Mouse (Mus musculus) testis, adult 2 months (tissue): ENCODE data around the gene Ppm1a. TPM values are rescaled to one million over a fixed set of nuclear protein-coding genes. Genes with fewer than 3 reads are reported as not detected.

Source experiments
- H3K27ac ChIP-seq: fragments of 200-500 bp; 2 replicates; pipeline ENCODE4 v1.5.1; 2012; ENCODE audit warnings: low read depth, low read length; ENCODE audit not compliant: control insufficient read depth, insufficient read depth
- H3K27me3 ChIP-seq: fragments of 200-500 bp; 2 replicates; pipeline ENCODE4 v1.6.1; 2012; ENCODE audit warnings: mild to moderate bottlenecking, low read length, moderate library complexity; ENCODE audit not compliant: control insufficient read depth, insufficient read depth
- H3K36me3 ChIP-seq: fragments of 200-500 bp; 2 replicates; pipeline ENCODE4 v1.6.1; 2012; ENCODE audit warnings: mild to moderate bottlenecking, low read length; ENCODE audit not compliant: control insufficient read depth, insufficient read depth
- H3K4me1 ChIP-seq: fragments of 200-500 bp; 2 replicates; pipeline ENCODE4 v1.6.1; 2012; ENCODE audit warnings: low read length; ENCODE audit not compliant: control insufficient read depth, insufficient read depth
- H3K4me3 ChIP-seq: fragments of 200-500 bp; 2 replicates; pipeline ENCODE4 v1.5.1; 2012; ENCODE audit warnings: low read depth, mild to moderate bottlenecking, low read length, moderate library complexity, mixed read lengths; ENCODE audit not compliant: control insufficient read depth
- CTCF ChIP-seq: fragments of 200-500 bp; IDR thresholded peaks from 2 replicates; pipeline ENCODE4 v1.5.1; 2012; ENCODE audit warnings: low read depth, mild to moderate bottlenecking, inconsistent platforms, low read length, moderate library complexity; ENCODE audit not compliant: control insufficient read depth, insufficient read depth, insufficient replicate concordance
- POLR2A ChIP-seq: fragments of 200-500 bp; IDR thresholded peaks from 2 replicates; pipeline ENCODE4 v1.6.1; 2012; ENCODE audit warnings: low read depth, mild to moderate bottlenecking, inconsistent platforms, low read length, moderate library complexity; ENCODE audit not compliant: control insufficient read depth
- polyA plus RNA-seq: library from polyadenylated mRNA; depleted of rRNA; stranded (reverse); fragments of >200 nt; gene quantifications from 2 replicates; pipeline ENCODE4 v1.2.3, GENCODE M21; 2012

Gene Ppm1a
- polyA plus RNA-seq, 1 experiment, result 252 TPM

GRCm38 (mm10) chr12:72790538-72790937 is 33.3 kb downstream of the Ppm1a start:
- Histone ChIP-seq H3K4me3 (no peak overlapping the region), H3K36me3 (peaks cover 2% of the 10 kb centered on the region), H3K27me3 (no peaks in the 10 kb centered on the region), H3K4me1 (no peaks in the 10 kb centered on the region), H3K27ac (no peak overlapping the region)
- TF ChIP-seq POLR2A, result no peak
- TF ChIP-seq CTCF, result no peak; the same call in 1 of the 2 replicates

- peaks cover 2% of the 10 kb centered on the region for H3K36me3 ChIP-seq
- no peaks in the 10 kb centered on the region for H3K4me1 ChIP-seq
- no peaks in the 10 kb centered on the region for H3K27me3 ChIP-seq
- H3K27ac ChIP-seq, result no peak overlapping the region
- H3K4me3 ChIP-seq, result no peak overlapping the region
- TF ChIP-seq CTCF (no peak), POLR2A (no peak)
Measured at GRCm38 (mm10) chr12:72792320-72793091, 35.3 kb downstream of the Ppm1a start.

- Histone ChIP-seq H3K36me3 (peaks cover 2% of the 10 kb centered on the region), H3K4me3 (no peak overlapping the region), H3K27me3 (no peaks in the 10 kb centered on the region), H3K4me1 (no peaks in the 10 kb centered on the region), H3K27ac (no peak overlapping the region)
- TF ChIP-seq POLR2A (no peak), CTCF (no peak)
Measured at GRCm38 (mm10) chr12:72793983-72794382, 36.7 kb downstream of the Ppm1a start.

DNA sequence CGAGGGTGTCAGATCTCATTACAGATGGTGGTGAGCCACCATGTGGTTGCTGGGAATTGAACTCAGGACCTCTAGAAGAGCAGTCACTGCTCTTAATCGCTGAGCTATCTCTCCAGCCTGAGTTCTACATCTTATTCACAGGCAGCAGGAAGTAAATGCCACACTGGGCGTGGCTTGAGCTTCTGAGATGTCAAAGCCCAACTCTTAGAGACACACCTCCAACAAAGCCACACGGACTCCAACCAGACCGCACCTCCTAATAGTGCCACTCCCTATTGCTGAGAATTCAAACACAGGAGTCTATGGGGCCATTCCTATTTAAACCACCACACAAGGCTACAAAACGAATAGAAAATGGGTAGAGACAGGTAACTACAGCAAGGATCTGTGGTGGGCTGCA is 52.5 kb downstream of the Ppm1a start:
- Histone ChIP-seq H3K27ac (no peak overlapping the region), H3K27me3 (no peaks in the 10 kb centered on the region), H3K4me3 (no peak overlapping the region), H3K4me1 (no peaks in the 10 kb centered on the region), H3K36me3 (no peaks in the 10 kb centered on the region)
- TF ChIP-seq POLR2A (no peak), CTCF (no peak)

DNA sequence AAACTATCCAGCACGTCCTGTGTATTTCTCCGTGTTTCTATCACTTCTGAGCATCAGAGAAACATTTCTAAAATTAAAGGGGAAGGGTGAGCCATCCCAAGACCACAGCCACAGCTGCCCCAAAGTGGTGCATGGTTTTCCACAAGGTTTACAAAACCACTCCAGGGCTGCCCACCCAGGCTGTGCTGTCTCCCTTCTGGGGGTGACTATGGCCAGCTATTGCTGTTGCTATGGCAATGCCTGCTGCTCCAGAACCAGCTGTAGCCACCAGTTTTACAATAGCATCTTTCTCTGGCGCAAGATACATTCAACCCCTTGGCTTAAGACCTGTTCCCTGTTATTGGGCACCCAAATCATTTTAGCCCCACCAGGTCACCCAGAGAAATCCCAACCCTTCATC is 54.3 kb downstream of the Ppm1a start:
- Histone ChIP-seq H3K36me3 (no peaks in the 10 kb centered on the region), H3K4me1 (no peaks in the 10 kb centered on the region), H3K27me3 (no peaks in the 10 kb centered on the region), H3K4me3 (no peak overlapping the region), H3K27ac (no peak overlapping the region)
- TF ChIP-seq CTCF, result no peak
- TF ChIP-seq POLR2A, result no peak

- no peak for TF ChIP-seq POLR2A
- H3K27ac ChIP-seq, result no peak overlapping the region
- H3K36me3 ChIP-seq, result no peaks in the 10 kb centered on the region
- peak overlapping the region; percentile 42 for H3K4me3 ChIP-seq
- H3K4me1 ChIP-seq, result no peaks in the 10 kb centered on the region
- H3K27me3 ChIP-seq, result no peaks in the 10 kb centered on the region
Measured at GRCm38 (mm10) chr12:72820940-72821431, 63.7 kb downstream of the Ppm1a start.

DNA sequence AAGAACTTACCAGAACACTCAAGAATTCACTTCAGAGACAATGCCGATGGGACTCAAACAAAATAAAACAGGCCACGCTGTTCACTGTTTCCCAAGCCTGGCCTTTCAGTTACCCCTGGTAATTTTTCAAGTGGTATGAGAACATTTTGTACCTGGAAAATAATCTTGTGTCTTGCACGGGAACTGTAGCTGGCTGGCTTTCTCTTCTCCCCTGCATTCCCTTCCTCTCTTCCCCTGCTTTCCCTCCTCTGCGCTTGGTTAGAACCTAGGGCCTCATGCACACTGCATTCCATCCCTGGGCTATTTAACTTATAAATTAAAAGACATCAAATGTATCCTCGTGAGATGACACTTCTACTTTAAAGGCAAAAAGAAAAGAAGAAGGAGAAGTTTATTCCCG is 64.3 kb downstream of the Ppm1a start:
- TF ChIP-seq CTCF, result no peak
- TF ChIP-seq POLR2A, result no peak
- Histone ChIP-seq H3K27me3 (no peaks in the 10 kb centered on the region), H3K27ac (no peak overlapping the region), H3K4me3 (no peak overlapping the region), H3K4me1 (no peaks in the 10 kb centered on the region), H3K36me3 (no peaks in the 10 kb centered on the region)
